Mouse (Mus musculus): ENCODE measurements at regions not wholly inside any gene's neighbourhood (a gene's known extent, or its start where the extent isn't known, plus 50 kb on each side); places are given as distances from the start of the nearest gene placed in this dataset.

DNA sequence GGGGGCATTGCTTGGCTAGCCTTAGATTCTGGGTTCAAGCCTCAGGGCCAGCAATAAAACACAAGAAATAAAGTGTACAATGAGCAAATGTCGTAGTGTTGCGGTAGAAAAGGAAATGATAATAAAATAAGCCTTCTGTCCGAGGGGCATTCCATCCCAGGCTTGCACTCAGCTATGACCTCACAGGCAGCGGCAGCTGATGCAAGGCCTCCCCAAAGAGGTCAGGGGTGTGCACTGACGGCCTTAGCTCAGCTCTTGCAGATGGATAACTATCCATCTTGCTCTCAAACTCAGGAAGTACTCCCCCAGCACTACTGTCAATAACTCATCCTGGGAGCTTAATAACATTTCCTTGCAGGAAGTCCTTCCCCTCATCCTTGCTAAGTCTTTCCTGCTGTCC is 314.4 kb upstream of the Tbx3 start:
- TF ChIP-seq POLR2A (IDR thresholded peaks at IDR 0.05; ENCODE audit: insufficient read depth, low read depth, low read length) = no peak
- TF ChIP-seq CTCF (IDR thresholded peaks at IDR 0.05; ENCODE audit: insufficient read depth, low read depth, low read length) = no peak
